Mouse (Mus musculus): ENCODE data around the gene Mdga2.

GRCm38 (mm10) chr12:66702781-66703180 is 519.6 kb downstream of the Mdga2 start:
- TF ChIP-seq CTCF (IDR thresholded peaks at IDR 0.05; ENCODE audit: borderline replicate concordance, insufficient read depth, low read length) (no peak), POLR2A (IDR thresholded peaks at IDR 0.05; ENCODE audit: low read depth, low read length) (no peak)

Measured in embryonic fibroblast, embryonic 13.5 days (primary cell).